Mouse (Mus musculus): ENCODE data around the gene Rgs3. TPM values are rescaled to one million over a fixed set of nuclear protein-coding genes. Genes with fewer than 3 reads are reported as not detected.

Rgs3 gene
- total and polyA plus RNA-seq, 2 experiments from 2014 or later = 52.1 to 114 TPM

DNA sequence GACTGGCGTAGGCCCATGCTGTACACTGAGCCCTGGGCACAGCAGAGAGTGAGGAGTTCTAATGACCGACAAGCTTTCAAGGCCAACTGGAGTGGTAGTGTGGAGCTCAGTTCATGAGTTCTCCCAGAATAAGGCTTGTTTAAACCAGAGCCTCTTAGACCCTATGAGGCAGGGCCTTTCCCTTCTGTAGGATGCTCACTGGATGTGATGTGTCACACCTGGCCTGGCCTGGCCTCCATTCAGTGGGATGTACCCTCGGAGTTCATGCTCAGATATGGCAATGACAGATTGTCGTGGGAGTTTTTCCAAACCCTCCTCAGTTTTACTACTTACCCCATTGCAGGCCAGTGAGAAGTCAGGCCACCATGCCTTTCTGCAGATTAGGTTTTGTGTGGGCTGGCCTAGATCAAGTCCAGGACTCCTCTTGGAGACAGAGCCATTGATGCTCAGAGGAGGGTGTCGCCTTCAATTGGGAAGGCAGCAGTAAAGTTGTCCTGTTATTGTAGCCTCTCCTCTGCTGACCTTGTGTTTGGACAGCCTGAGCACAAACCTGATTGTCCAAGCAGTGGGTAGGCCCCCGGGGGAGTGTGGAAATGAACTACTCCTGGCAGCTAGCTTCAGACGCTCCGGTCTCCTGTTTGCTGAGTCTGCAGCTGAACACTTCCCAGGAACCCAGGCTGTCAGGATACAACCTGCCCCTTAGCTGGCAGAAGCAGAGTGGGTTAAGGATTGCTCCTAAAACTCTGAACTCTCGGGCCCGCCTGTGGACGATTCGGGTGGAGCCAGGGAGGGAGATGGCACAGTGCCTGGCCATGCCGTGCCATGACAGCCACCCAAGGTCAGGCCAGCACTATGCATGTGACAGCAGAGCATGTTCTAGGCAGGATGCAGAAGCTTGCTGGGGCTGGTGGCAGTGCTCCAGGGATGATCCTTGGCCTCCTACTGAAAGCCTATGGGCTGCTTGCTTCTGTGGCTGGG is 109.7 kb downstream of the Rgs3 start:
- WGBS = 44% methylated on average over 13 of the region's 13 CpGs
- no peaks in the 10 kb centered on the region for H3K27me3 ChIP-seq (ENCODE audit: control insufficient read depth, insufficient read depth, low read length)
- H3K36me3 ChIP-seq (replicated peaks; ENCODE audit: control insufficient read depth, insufficient read depth, low read length) = no peaks in the 10 kb centered on the region
- peak; percentile 78 for ATAC-seq (ENCODE audit: insufficient read depth, low read depth)
- H3K4me1 ChIP-seq (ENCODE audit: control insufficient read depth, insufficient read depth) = peaks cover 27% of the 10 kb centered on the region
- H3K9ac ChIP-seq (replicated peaks; ENCODE audit: low read depth, low read length) = no peak overlapping the region
- H3K4me2 ChIP-seq (ENCODE audit: low read depth, low read length) = no peak overlapping the region
- H3K9me3 ChIP-seq (replicated peaks; ENCODE audit: control insufficient read depth, low read length) = no peaks in the 10 kb centered on the region
- TF ChIP-seq EP300 (IDR thresholded peaks at IDR 0.05; ENCODE audit: low read depth) (no peak), CTCF (IDR thresholded peaks at IDR 0.05; ENCODE audit: low read depth) (peak; percentile 2; the same call in 1 of the 2 replicates)
- peak overlapping the region; percentile 56 for H3K27ac ChIP-seq (ENCODE audit: low read depth)
- no peak overlapping the region for H3K4me3 ChIP-seq (ENCODE audit: low read depth, low read length)
- peak; percentile 51 for DNase-seq (ENCODE audit: low spot score)

DNA sequence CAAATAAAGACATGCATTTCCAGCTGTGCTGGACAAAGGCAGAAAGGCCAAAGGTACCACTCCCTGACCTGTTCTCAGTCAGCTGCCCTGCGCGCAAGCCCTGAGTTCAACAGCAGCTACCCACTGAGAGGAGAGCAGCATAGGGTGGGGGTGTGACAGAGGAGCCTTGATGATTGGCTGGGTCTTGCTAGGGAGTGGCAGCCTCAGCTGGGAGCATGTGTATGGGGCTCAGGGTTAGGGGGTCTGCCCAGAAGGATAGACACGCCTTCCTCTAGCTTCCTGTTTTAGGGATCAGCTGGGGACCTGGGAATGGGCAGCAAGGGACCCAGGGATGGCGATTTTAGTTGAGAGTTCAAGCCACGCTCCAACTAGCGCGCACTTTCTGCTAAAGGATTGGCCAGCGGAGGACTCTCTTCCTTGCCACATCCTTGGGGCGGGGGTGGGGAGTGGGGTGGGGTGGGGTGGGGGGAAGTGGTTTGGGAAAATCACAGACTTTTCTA is 113.9 kb downstream of the Rgs3 start:
- peak overlapping the region; percentile 59; the same call in 1 of the 2 replicates for H3K9ac ChIP-seq (replicated peaks; ENCODE audit: low read depth, low read length)
- WGBS = 33% methylated on average over 9 of the region's 9 CpGs
- peaks cover 23% of the 10 kb centered on the region for H3K4me1 ChIP-seq (ENCODE audit: control insufficient read depth, insufficient read depth)
- H3K4me3 ChIP-seq (ENCODE audit: low read depth, low read length) = peak overlapping the region; percentile 56
- H3K27ac ChIP-seq (ENCODE audit: low read depth) = no peak overlapping the region
- DNase-seq (ENCODE audit: low spot score) = no peak
- ATAC-seq (ENCODE audit: insufficient read depth, low read depth) = no peak
- TF ChIP-seq CTCF (IDR thresholded peaks at IDR 0.05; ENCODE audit: low read depth) (no peak), EP300 (IDR thresholded peaks at IDR 0.05; ENCODE audit: low read depth) (no peak)
- H3K27me3 ChIP-seq (ENCODE audit: control insufficient read depth, insufficient read depth, low read length) = 0 out of 2 replicates have a peak, but pooled peaks cover 5% of the 10 kb centered on the region
- peak overlapping the region; percentile 66 for H3K4me2 ChIP-seq (ENCODE audit: low read depth, low read length)
- H3K9me3 ChIP-seq (replicated peaks; ENCODE audit: control insufficient read depth, low read length) = no peaks in the 10 kb centered on the region
- H3K36me3 ChIP-seq (replicated peaks; ENCODE audit: control insufficient read depth, insufficient read depth, low read length) = no peaks in the 10 kb centered on the region; the same call in 1 of the 2 replicates

DNA sequence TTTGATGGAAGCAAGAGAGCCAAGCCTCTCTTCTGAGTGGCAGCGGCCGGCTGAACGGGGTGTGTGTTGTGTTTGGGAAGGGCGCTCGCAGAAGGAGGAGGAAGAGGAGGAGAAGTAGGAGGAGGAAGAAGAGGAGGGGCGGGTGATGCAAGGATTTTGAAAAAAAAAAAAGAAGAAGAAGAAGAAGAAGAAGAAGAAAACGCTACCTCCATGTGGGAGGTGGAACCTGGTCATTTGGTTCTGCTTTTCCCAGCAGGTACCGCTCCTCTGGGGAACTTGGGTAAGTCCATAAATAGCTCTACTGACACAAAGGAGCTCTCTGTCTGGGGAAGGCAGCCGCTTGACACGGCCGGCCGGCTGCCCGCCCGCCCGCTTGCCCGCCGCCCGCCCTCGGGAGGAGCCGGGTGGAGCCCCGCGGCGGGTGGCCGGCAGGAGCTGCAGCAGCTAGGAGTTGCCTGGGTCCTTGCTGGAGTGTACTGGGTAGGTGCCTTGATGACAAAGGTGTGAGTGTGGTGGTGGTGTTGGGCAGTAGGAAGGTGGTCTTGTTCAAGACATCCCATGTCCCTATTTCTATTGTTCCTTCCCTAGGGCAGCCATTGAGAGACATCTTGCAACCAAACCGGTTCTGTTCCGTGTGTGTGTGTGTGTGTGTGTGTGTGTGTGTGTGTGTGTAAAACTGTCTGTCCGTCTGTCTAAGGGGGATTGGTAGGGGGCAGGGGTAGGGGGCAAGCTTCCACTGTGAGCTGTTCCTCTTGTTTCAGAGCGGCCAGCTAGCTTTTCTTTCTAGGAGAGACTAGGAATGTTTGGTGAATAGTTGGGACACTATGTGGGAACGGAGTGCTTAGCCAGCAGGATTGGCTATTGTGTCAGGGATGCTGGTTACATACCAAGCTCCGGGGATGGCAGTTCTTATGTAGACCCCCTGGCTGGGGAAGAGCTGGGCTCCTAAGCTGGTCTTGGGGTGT is 114.7 kb downstream of the Rgs3 start:
- Histone ChIP-seq H3K4me1 (ENCODE audit: control insufficient read depth, insufficient read depth) (peaks cover 17% of the 10 kb centered on the region), H3K27me3 (ENCODE audit: control insufficient read depth, insufficient read depth, low read length) (0 out of 2 replicates have a peak, but pooled peaks cover 5% of the 10 kb centered on the region), H3K9ac (replicated peaks; ENCODE audit: low read depth, low read length) (peak overlapping the region; percentile 59), H3K9me3 (replicated peaks; ENCODE audit: control insufficient read depth, low read length) (no peaks in the 10 kb centered on the region), H3K27ac (ENCODE audit: low read depth) (peak overlapping the region; percentile 50; the same call in 1 of the 2 replicates), H3K4me3 (ENCODE audit: low read depth, low read length) (peak overlapping the region; percentile 56), H3K4me2 (ENCODE audit: low read depth, low read length) (peak overlapping the region; percentile 66), H3K36me3 (replicated peaks; ENCODE audit: control insufficient read depth, insufficient read depth, low read length) (no peaks in the 10 kb centered on the region; the same call in 1 of the 2 replicates)
- ATAC-seq (ENCODE audit: insufficient read depth, low read depth) (peak; percentile 62), DNase-seq (ENCODE audit: low spot score) (peak; percentile 56)
- WGBS = 10% methylated on average over 30 of the region's 30 CpGs
- TF ChIP-seq CTCF (IDR thresholded peaks at IDR 0.05; ENCODE audit: low read depth) = no peak
- no peak for TF ChIP-seq EP300 (IDR thresholded peaks at IDR 0.05; ENCODE audit: low read depth)

DNA sequence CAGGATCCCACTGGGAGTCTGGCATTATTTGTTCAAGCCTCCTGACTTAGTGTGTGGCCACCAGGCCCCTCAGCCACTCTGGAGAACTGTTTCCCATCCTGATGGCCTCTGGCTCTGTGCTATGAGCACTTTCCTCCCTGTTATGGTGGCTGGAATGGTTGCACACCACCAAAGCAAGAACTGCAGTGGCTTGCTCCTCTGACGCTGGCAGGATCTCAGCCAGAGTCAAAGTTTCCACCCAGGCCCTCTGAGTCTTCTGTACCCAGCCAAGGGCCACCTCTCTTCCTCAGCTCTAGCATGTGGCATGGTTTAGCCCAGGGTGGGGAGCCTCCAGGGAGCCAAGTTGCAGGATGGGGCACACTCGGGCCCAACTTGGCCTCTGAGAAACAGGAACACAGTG is 115.7 kb downstream of the Rgs3 start:
- ATAC-seq (ENCODE audit: insufficient read depth, low read depth) (no peak), DNase-seq (ENCODE audit: low spot score) (no peak)
- H3K27me3 ChIP-seq (ENCODE audit: control insufficient read depth, insufficient read depth, low read length) = 0 out of 2 replicates have a peak, but pooled peaks cover 5% of the 10 kb centered on the region
- peak overlapping the region; percentile 56; the same call in 1 of the 2 replicates for H3K4me3 ChIP-seq (ENCODE audit: low read depth, low read length)
- H3K4me1 ChIP-seq (ENCODE audit: control insufficient read depth, insufficient read depth) = 0 out of 2 replicates have a peak, but pooled peaks cover 8% of the 10 kb centered on the region
- 80% methylated on average over 2 of the region's 2 CpGs for WGBS
- H3K27ac ChIP-seq (ENCODE audit: low read depth) = no peak overlapping the region
- peak overlapping the region; percentile 66 for H3K4me2 ChIP-seq (ENCODE audit: low read depth, low read length)
- no peaks in the 10 kb centered on the region for H3K9me3 ChIP-seq (replicated peaks; ENCODE audit: control insufficient read depth, low read length)
- TF ChIP-seq CTCF (IDR thresholded peaks at IDR 0.05; ENCODE audit: low read depth) (no peak), EP300 (IDR thresholded peaks at IDR 0.05; ENCODE audit: low read depth) (no peak)
- H3K36me3 ChIP-seq (replicated peaks; ENCODE audit: control insufficient read depth, insufficient read depth, low read length) = peaks cover 3% of the 10 kb centered on the region; the same call in 1 of the 2 replicates
- peak overlapping the region; percentile 21; the same call in 1 of the 2 replicates for H3K9ac ChIP-seq (replicated peaks; ENCODE audit: low read depth, low read length)

Data from heart, postnatal 0 days (tissue).